Mouse (Mus musculus): ENCODE measurements at regions not wholly inside any gene's neighbourhood (a gene's known extent, or its start where the extent isn't known, plus 50 kb on each side); places are given as distances from the start of the nearest gene placed in this dataset.
A peak's percentile ranks its signal among the peaks of the same experiment; 100 is the strongest.

GRCm38 (mm10) chr19:52738946-52739345 lies 301.1 kb downstream of the Xpnpep1 start:
- Histone ChIP-seq H3K4me2 (ENCODE audit: low read length) (no peak overlapping the region), H3K9ac (replicated peaks; ENCODE audit: low read depth, low read length) (no peak overlapping the region), H3K4me3 (replicated peaks; ENCODE audit: low read length) (no peak overlapping the region), H3K9me3 (ENCODE audit: control insufficient read depth, low read length) (no peaks in the 10 kb centered on the region), H3K27me3 (replicated peaks; ENCODE audit: control insufficient read depth, insufficient read depth, low read length) (no peaks in the 10 kb centered on the region), H3K27ac (ENCODE audit: low read length) (no peak overlapping the region), H3K36me3 (ENCODE audit: control insufficient read depth, insufficient read depth) (no peaks in the 10 kb centered on the region), H3K4me1 (replicated peaks; ENCODE audit: control insufficient read depth, insufficient read depth, low read length) (no peaks in the 10 kb centered on the region)
- no peak for ATAC-seq
- WGBS: 93% methylated on average over 9 of the region's 9 CpGs

DNA sequence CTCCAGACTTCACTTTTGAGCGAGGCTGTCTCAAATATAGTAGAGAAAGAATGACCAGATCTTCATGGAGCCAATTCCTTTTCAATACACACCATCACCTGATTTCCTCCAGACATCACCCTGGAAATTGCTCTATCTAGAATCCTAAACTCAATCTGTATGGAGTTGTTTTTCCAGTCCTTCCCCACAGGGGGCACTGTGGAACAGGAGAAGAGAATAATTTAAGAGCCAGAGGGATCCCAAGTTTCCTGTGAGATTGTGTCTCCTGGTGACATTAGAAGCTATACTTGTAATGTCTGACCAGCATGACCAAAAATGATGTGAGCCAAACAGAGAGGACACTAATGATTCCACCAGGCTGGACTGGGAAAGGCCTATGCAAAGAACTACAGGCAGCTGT lies 318.2 kb downstream of the Xpnpep1 start:
- Histone ChIP-seq H3K27me3 (replicated peaks; ENCODE audit: control insufficient read depth, insufficient read depth, low read length) (no peaks in the 10 kb centered on the region), H3K9me3 (ENCODE audit: control insufficient read depth, low read length) (no peaks in the 10 kb centered on the region), H3K4me3 (replicated peaks; ENCODE audit: low read length) (no peak overlapping the region), H3K9ac (replicated peaks; ENCODE audit: low read depth, low read length) (no peak overlapping the region), H3K27ac (ENCODE audit: low read length) (no peak overlapping the region), H3K4me2 (ENCODE audit: low read length) (no peak overlapping the region), H3K4me1 (replicated peaks; ENCODE audit: control insufficient read depth, insufficient read depth, low read length) (no peaks in the 10 kb centered on the region), H3K36me3 (ENCODE audit: control insufficient read depth, insufficient read depth) (no peaks in the 10 kb centered on the region)
- 23% methylated on average over 1 of the region's 1 CpGs for WGBS
- no peak for ATAC-seq

DNA sequence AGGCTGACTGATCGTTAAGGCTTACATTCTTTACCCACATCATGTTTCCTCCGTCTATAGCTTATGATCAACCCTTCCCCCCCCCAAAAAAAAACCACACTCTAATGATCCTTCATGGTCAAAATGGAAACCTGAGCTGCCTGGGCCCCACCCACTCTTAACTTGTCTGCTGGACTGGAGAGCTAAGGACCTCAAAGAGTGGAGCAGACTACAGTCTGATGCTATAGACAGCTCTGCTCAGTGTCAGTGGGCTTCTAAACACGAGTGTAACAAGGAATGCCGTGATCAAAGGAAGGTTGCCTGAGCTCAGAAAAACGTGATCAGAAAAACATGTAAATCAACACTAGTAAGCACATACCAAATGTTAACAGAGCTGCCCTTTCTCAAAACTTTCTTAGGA lies 324.7 kb downstream of the Xpnpep1 start:
- no peak overlapping the region for H3K4me2 ChIP-seq (ENCODE audit: low read length)
- H3K27ac ChIP-seq (ENCODE audit: low read length): no peak overlapping the region
- 58% methylated on average over 5 of the region's 5 CpGs for WGBS
- ATAC-seq: no peak
- no peaks in the 10 kb centered on the region for H3K27me3 ChIP-seq (replicated peaks; ENCODE audit: control insufficient read depth, insufficient read depth, low read length)
- no peaks in the 10 kb centered on the region for H3K36me3 ChIP-seq (ENCODE audit: control insufficient read depth, insufficient read depth)
- no peak overlapping the region for H3K9ac ChIP-seq (replicated peaks; ENCODE audit: low read depth, low read length)
- H3K4me3 ChIP-seq (replicated peaks; ENCODE audit: low read length): no peak overlapping the region
- no peaks in the 10 kb centered on the region for H3K9me3 ChIP-seq (ENCODE audit: control insufficient read depth, low read length)
- no peaks in the 10 kb centered on the region for H3K4me1 ChIP-seq (replicated peaks; ENCODE audit: control insufficient read depth, insufficient read depth, low read length)

GRCm38 (mm10) chr19:52707679-52708078 lies 332.3 kb downstream of the Xpnpep1 start:
- H3K4me1 ChIP-seq (replicated peaks; ENCODE audit: control insufficient read depth, insufficient read depth, low read length): no peaks in the 10 kb centered on the region
- WGBS: 26% methylated on average over 1 of the region's 1 CpGs
- H3K27ac ChIP-seq (ENCODE audit: low read length): no peak overlapping the region
- no peak overlapping the region for H3K4me2 ChIP-seq (ENCODE audit: low read length)
- ATAC-seq: peak; percentile 64
- H3K27me3 ChIP-seq (replicated peaks; ENCODE audit: control insufficient read depth, insufficient read depth, low read length): no peaks in the 10 kb centered on the region
- H3K9ac ChIP-seq (replicated peaks; ENCODE audit: low read depth, low read length): no peak overlapping the region
- no peak overlapping the region for H3K4me3 ChIP-seq (replicated peaks; ENCODE audit: low read length)
- H3K36me3 ChIP-seq (ENCODE audit: control insufficient read depth, insufficient read depth): no peaks in the 10 kb centered on the region
- H3K9me3 ChIP-seq (ENCODE audit: control insufficient read depth, low read length): no peaks in the 10 kb centered on the region

- no peaks in the 10 kb centered on the region for H3K9me3 ChIP-seq (ENCODE audit: control insufficient read depth, low read length)
- no peak overlapping the region for H3K4me2 ChIP-seq (ENCODE audit: low read length)
- no peak overlapping the region for H3K4me3 ChIP-seq (replicated peaks; ENCODE audit: low read length)
- H3K36me3 ChIP-seq (ENCODE audit: control insufficient read depth, insufficient read depth): no peaks in the 10 kb centered on the region
- no peak overlapping the region for H3K27ac ChIP-seq (ENCODE audit: low read length)
- no peaks in the 10 kb centered on the region for H3K27me3 ChIP-seq (replicated peaks; ENCODE audit: control insufficient read depth, insufficient read depth, low read length)
- H3K4me1 ChIP-seq (replicated peaks; ENCODE audit: control insufficient read depth, insufficient read depth, low read length): 0 out of 2 replicates have a peak, but pooled peaks cover 2% of the 10 kb centered on the region
- ATAC-seq: peak; percentile 86
- WGBS: 42% methylated on average over 5 of the region's 5 CpGs
- no peak overlapping the region for H3K9ac ChIP-seq (replicated peaks; ENCODE audit: low read depth, low read length)
These were observed 379.0 kb downstream of the Xpnpep1 start for GRCm38 (mm10) chr19:52661009-52661408.

DNA sequence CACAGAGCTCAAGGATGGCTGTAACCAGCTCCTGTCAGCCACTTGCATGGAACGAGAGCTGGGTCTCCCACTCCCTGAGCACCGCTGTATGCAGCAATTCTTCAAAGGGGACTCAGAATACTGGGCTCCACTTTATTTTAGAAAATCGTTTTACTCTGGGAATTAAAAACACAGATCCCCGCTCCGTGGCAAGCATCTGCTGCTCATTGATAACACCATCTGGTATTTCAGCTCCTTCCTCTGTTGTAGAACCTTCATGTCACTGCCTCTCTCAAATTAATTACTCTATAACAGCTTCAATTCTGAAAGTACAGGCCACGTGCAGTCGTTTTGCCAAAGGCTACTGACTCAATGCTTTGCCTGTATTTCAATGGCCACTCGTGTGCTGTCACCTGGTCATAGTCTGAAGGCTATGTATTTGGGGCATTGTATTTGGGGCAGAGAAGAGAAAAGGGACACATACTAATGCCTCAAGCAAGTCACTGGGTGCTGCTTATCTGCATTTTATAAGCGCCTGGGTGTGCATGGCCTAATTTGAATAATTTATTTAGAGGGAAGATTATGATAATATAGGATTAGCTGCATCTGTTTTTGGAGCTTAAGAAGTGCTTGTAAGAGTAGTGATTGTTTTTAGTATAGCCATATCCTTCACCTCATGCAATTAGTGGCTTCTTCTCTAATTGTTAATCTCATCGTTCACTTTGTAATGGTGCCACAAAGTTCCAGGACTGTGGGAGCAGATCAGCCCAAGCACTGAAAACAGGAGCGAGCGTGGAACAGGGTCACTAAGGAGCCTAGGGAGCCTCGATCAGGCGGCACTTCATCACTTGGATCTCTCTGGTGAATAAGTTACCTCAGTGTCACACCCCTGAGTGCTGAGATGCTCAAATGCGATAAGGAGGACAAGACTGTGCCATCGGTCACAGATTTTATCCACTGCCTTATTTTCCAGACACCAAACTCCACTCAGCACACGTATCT lies 383.3 kb downstream of the Ins1 start:
- Histone ChIP-seq H3K4me1 (replicated peaks; ENCODE audit: control insufficient read depth, insufficient read depth, low read length) (peaks cover 15% of the 10 kb centered on the region), H3K36me3 (ENCODE audit: control insufficient read depth, insufficient read depth) (no peaks in the 10 kb centered on the region), H3K27ac (ENCODE audit: low read length) (peak overlapping the region; percentile 52), H3K27me3 (replicated peaks; ENCODE audit: control insufficient read depth, insufficient read depth, low read length) (no peaks in the 10 kb centered on the region), H3K9me3 (ENCODE audit: control insufficient read depth, low read length) (no peaks in the 10 kb centered on the region), H3K4me3 (replicated peaks; ENCODE audit: low read length) (no peak overlapping the region), H3K9ac (replicated peaks; ENCODE audit: low read depth, low read length) (no peak overlapping the region), H3K4me2 (ENCODE audit: low read length) (peak overlapping the region; percentile 26)
- whole genome bisulfite sequencing: 32% methylated on average over 17 of the region's 17 CpGs
- ATAC-seq: peak; percentile 92

DNA sequence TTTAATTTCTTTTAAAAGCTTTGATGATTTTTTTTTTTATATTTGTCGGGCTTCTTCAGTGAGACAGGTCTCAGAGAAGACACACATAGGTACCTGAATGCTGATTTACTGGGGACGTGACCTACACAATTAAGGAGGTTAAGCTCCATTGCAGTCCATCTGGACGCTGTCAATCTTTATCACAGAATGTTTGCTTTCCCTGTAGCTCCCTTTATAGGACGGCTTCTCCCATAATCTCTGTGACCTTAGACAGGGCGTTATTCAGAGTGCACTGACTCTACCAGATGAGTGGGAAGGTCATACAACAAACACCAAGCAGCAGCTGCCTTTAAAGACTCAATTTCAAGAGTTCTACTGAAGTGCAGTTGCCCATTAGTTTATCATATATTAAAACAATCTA lies 376.1 kb downstream of the Ins1 start:
- no peaks in the 10 kb centered on the region for H3K9me3 ChIP-seq (ENCODE audit: control insufficient read depth, low read length)
- WGBS: 69% methylated on average over 5 of the region's 5 CpGs
- H3K27me3 ChIP-seq (replicated peaks; ENCODE audit: control insufficient read depth, insufficient read depth, low read length): no peaks in the 10 kb centered on the region
- no peak overlapping the region for H3K9ac ChIP-seq (replicated peaks; ENCODE audit: low read depth, low read length)
- no peaks in the 10 kb centered on the region; the same call in 1 of the 2 replicates for H3K4me1 ChIP-seq (replicated peaks; ENCODE audit: control insufficient read depth, insufficient read depth, low read length)
- no peaks in the 10 kb centered on the region for H3K36me3 ChIP-seq (ENCODE audit: control insufficient read depth, insufficient read depth)
- no peak overlapping the region for H3K27ac ChIP-seq (ENCODE audit: low read length)
- H3K4me2 ChIP-seq (ENCODE audit: low read length): no peak overlapping the region
- no peak overlapping the region for H3K4me3 ChIP-seq (replicated peaks; ENCODE audit: low read length)
- ATAC-seq: no peak

GRCm38 (mm10) chr19:52632501-52632900 lies 368.4 kb downstream of the Ins1 start:
- H3K27ac ChIP-seq (ENCODE audit: low read length): no peak overlapping the region
- H3K9me3 ChIP-seq (ENCODE audit: control insufficient read depth, low read length): no peaks in the 10 kb centered on the region
- H3K36me3 ChIP-seq (ENCODE audit: control insufficient read depth, insufficient read depth): no peaks in the 10 kb centered on the region
- 78% methylated on average over 4 of the region's 4 CpGs for WGBS
- no peak overlapping the region for H3K9ac ChIP-seq (replicated peaks; ENCODE audit: low read depth, low read length)
- ATAC-seq: no peak
- H3K27me3 ChIP-seq (replicated peaks; ENCODE audit: control insufficient read depth, insufficient read depth, low read length): no peaks in the 10 kb centered on the region
- H3K4me2 ChIP-seq (ENCODE audit: low read length): no peak overlapping the region
- H3K4me3 ChIP-seq (replicated peaks; ENCODE audit: low read length): no peak overlapping the region
- no peaks in the 10 kb centered on the region for H3K4me1 ChIP-seq (replicated peaks; ENCODE audit: control insufficient read depth, insufficient read depth, low read length)

DNA sequence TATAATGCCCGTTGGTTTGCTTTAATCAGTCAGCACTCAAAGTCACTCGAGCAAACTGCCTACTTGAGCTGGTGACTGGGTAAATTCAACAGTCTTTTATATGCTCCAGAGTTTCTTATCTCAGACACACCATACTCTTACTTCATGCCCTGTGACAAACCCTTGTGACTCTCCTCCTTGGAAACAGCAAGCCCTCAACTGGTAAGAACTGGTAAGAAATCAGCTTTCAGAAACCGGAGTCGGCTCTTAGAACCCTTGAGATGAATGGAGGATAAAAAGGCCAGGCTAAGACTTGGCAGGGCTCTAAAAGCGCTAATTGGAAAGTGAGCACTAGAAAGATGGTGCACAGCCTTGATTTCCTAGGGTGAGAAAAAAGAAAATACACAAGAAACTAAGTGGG lies 360.2 kb downstream of the Ins1 start:
- Histone ChIP-seq H3K27ac (ENCODE audit: low read length) (no peak overlapping the region), H3K9ac (replicated peaks; ENCODE audit: low read depth, low read length) (no peak overlapping the region), H3K9me3 (ENCODE audit: control insufficient read depth, low read length) (no peaks in the 10 kb centered on the region), H3K27me3 (replicated peaks; ENCODE audit: control insufficient read depth, insufficient read depth, low read length) (no peaks in the 10 kb centered on the region), H3K4me2 (ENCODE audit: low read length) (no peak overlapping the region), H3K36me3 (ENCODE audit: control insufficient read depth, insufficient read depth) (no peaks in the 10 kb centered on the region), H3K4me3 (replicated peaks; ENCODE audit: low read length) (no peak overlapping the region), H3K4me1 (replicated peaks; ENCODE audit: control insufficient read depth, insufficient read depth, low read length) (peaks cover 6% of the 10 kb centered on the region)
- WGBS: 33% methylated on average over 5 of the region's 5 CpGs
- ATAC-seq: peak; percentile 84
